Comparison of ENCODE assay signal across 30 mouse cellular contexts in genomic region chr16:92091876-92092275, GRCm38 (mm10). TPM values are rescaled to one million over a fixed set of nuclear protein-coding genes. Genes with fewer than 3 reads are reported as not detected.
"Had no signal": no experiment of that assay in that cellular context is flagged by ENCODE, and none has a peak within 500 bp of the region (broad histone marks: within the 10 kb centered on the region; RNA-seq: fewer than 3 reads in every experiment).

No protein-coding gene starts in this region.

- H3K27me3 ChIP-seq: heart, embryonic 12.5 days; hindbrain, embryonic 12.5 days; intestine, embryonic 15.5 days had no signal

- H3K27ac ChIP-seq: gastrocnemius, adult 2 months; heart, adult 2 months; heart, embryonic 10.5 days; hindbrain, embryonic 10.5 days; hindbrain, embryonic 12.5 days; hindbrain, embryonic 14.5 days; intestine, embryonic 15.5 days; left cerebral cortex, adult 2 months; limb, embryonic 10.5 days; limb, embryonic 12.5 days had no signal

- H3K4me2 ChIP-seq: heart, embryonic 12.5 days; hindbrain, embryonic 12.5 days; hindbrain, embryonic 14.5 days; intestine, embryonic 15.5 days; limb, embryonic 12.5 days; liver, embryonic 11.5 days had no signal

- H3K36me3 ChIP-seq: heart, embryonic 12.5 days; hindbrain, embryonic 12.5 days; intestine, embryonic 15.5 days had no signal

- H3K9me3 ChIP-seq: heart, embryonic 10.5 days; heart, embryonic 12.5 days; hindbrain, embryonic 10.5 days; hindbrain, embryonic 12.5 days; intestine, embryonic 15.5 days; limb, embryonic 10.5 days; limb, embryonic 12.5 days had no signal

- ATAC-seq: forebrain, embryonic 16.5 days; hindbrain, embryonic 16.5 days; inflammation-experienced regulatory T-cells, adult 6 months; intestine, embryonic 15.5 days; intestine, postnatal 0 days had no signal

- DNase-seq: gastrocnemius, adult 2 months; gastrocnemius, postnatal 10 days; gastrocnemius, postnatal 25 days; heart, adult 2 months; heart, postnatal 10 days; heart, postnatal 4 days; kidney, adult 18-20 months; kidney, adult 8-10 months; kidney, postnatal 14 days; kidney, postnatal 4 days; liver had no signal

- H3K4me1 ChIP-seq: heart, embryonic 10.5 days; intestine, embryonic 15.5 days had no signal

- H3K4me3 ChIP-seq: gastrocnemius, adult 2 months; heart, adult 2 months; heart, embryonic 10.5 days; heart, embryonic 12.5 days; hindbrain, embryonic 10.5 days; hindbrain, embryonic 12.5 days; intestine, embryonic 15.5 days; left cerebral cortex, adult 2 months; limb, embryonic 10.5 days; limb, embryonic 12.5 days had no signal

- H3K9ac ChIP-seq: heart, embryonic 12.5 days; hindbrain, embryonic 12.5 days; hindbrain, embryonic 14.5 days; intestine, embryonic 15.5 days; limb, embryonic 12.5 days had no signal

RNA-seq across cellular contexts. Expression of gene Gm49711, which starts 33.8 kb away (rescaled TPM):
- total RNA-seq: gastrocnemius, adult 2 months; gastrocnemius, postnatal 10 days; gastrocnemius, postnatal 25 days; granulocyte monocyte progenitor cell, adult 5-6 weeks; heart, adult 2 months; heart, postnatal 10 days; heart, postnatal 25 days; heart, postnatal 4 days; left cerebral cortex, postnatal 36 days had no signal
- polyA plus RNA-seq: heart, adult 2 months; heart, embryonic 10.5 days; heart, embryonic 14.5 days; heart, embryonic 16.5 days; inflammation-experienced regulatory T-cells, adult 6 months; intestine, embryonic 15.5 days; intestine, postnatal 0 days; limb, embryonic 12.5 days had no signal
